Mouse (Mus musculus) MEL (cell line): ENCODE data around the gene Olfr104-ps. TPM values are rescaled to one million over a fixed set of nuclear protein-coding genes. Genes with fewer than 3 reads are reported as not detected.

Experiments used
- DNase-seq: peaks from one replicate; pipeline ENCODE4 v3.0.0; 2011; ENCODE audit warnings: low read depth, low spot score
- H3K27ac ChIP-seq: 2 replicates; pipeline ENCODE4 v1.5.1; 2012; ENCODE audit warnings: low read depth, mild to moderate bottlenecking, control low read depth, low read length, moderate library complexity; ENCODE audit not compliant: control insufficient read depth
- H3K27me3 ChIP-seq, 2 experiments: fragments of 150-350 bp in 1 of 2; sonication (generic) in 1 of 2; 2 replicates each; pipeline ENCODE4 v1.6.1; 2012; ENCODE audit warnings: low read length in 2 of 2, mild to moderate bottlenecking in 2 of 2, improper control_type of control experiment in 1 of 2, moderate library complexity in 1 of 2; ENCODE audit not compliant: insufficient read depth in 2 of 2, control insufficient read depth in 1 of 2
- H3K36me3 ChIP-seq, 2 experiments: 2 replicates each; pipeline ENCODE4 v1.6.1; 2012 to 2014; ENCODE audit warnings: low read length in 2 of 2, improper control_type of control experiment in 1 of 2, inconsistent platforms in 1 of 2, mild to moderate bottlenecking in 1 of 2; ENCODE audit not compliant: insufficient read depth in 2 of 2, control insufficient read depth in 1 of 2
- H3K4me1 ChIP-seq, 2 experiments: fragments of 150-350 bp in 1 of 2; sonication (generic) in 1 of 2; 2 replicates each; pipeline ENCODE4 v1.6.1; 2012; ENCODE audit warnings: low read length in 2 of 2, improper control_type of control experiment in 1 of 2, mild to moderate bottlenecking in 1 of 2; ENCODE audit not compliant: insufficient read depth in 2 of 2, control insufficient read depth in 1 of 2
- H3K4me3 ChIP-seq, 2 experiments: fragments of 150-350 bp in 1 of 2; sonication (generic) in 1 of 2; 2 replicates each; pipeline ENCODE4 v1.5.1; 2012; ENCODE audit warnings: low read depth in 2 of 2, low read length in 2 of 2, mild to moderate bottlenecking in 2 of 2, moderate library complexity in 2 of 2, control low read depth in 1 of 2, improper control_type of control experiment in 1 of 2; ENCODE audit not compliant: control insufficient read depth in 1 of 2, insufficient read depth in 1 of 2
- H3K79me2 ChIP-seq: 2 replicates; pipeline ENCODE4 v1.6.1; 2012; ENCODE audit warnings: mild to moderate bottlenecking, low read length, moderate library complexity; ENCODE audit not compliant: control insufficient read depth, poor library complexity, insufficient read depth
- H3K9ac ChIP-seq: 2 replicates; pipeline ENCODE4 v1.6.1; 2012; ENCODE audit warnings: low read depth, mild to moderate bottlenecking, control low read depth, low read length, moderate library complexity; ENCODE audit not compliant: control insufficient read depth, poor library complexity, severe bottlenecking
- H3K9me3 ChIP-seq: fragments of 150-350 bp; sonication (generic); replicated peaks from 2 replicates; pipeline ENCODE4 v1.6.1; 2012; ENCODE audit warnings: mild to moderate bottlenecking, low read length, improper control_type of control experiment, moderate library complexity; ENCODE audit not compliant: insufficient read depth
- BHLHE40 ChIP-seq: IDR thresholded peaks from 2 replicates; pipeline ENCODE4 v1.6.1; 2012; ENCODE audit warnings: low read depth, mild to moderate bottlenecking, inconsistent platforms, low read length, improper control_type of control experiment, borderline replicate concordance
- CHD1 ChIP-seq: IDR thresholded peaks from 2 replicates; pipeline ENCODE4 v1.6.1; 2012; ENCODE audit warnings: low read depth, mild to moderate bottlenecking, inconsistent platforms, low read length, improper control_type of control experiment
- CHD2 ChIP-seq: IDR thresholded peaks from 2 replicates; pipeline ENCODE4 v1.6.1; 2011; ENCODE audit warnings: low read length, improper control_type of control experiment
- E2F4 ChIP-seq: IDR thresholded peaks from 2 replicates; pipeline ENCODE4 v1.6.1; 2011; ENCODE audit warnings: low read depth, low read length, improper control_type of control experiment, borderline replicate concordance
- EP300 ChIP-seq, 2 experiments: IDR thresholded peaks; 2 replicates each; pipeline ENCODE4 v1.6.1; 2011; ENCODE audit warnings: improper control_type of control experiment in 2 of 2, low read length in 2 of 2, low read depth in 1 of 2, mild to moderate bottlenecking in 1 of 2
- ETS1 ChIP-seq: IDR thresholded peaks from 2 replicates; pipeline ENCODE4 v1.6.1; 2012; ENCODE audit warnings: low read depth, mild to moderate bottlenecking, inconsistent platforms, low read length, improper control_type of control experiment, moderate library complexity
- JUND ChIP-seq: IDR thresholded peaks from 2 replicates; pipeline ENCODE4 v1.6.1; 2011; ENCODE audit warnings: low read depth, mild to moderate bottlenecking, improper control_type of control experiment, low read length
- KAT2A ChIP-seq: conservative IDR thresholded peaks from 2 replicates; pipeline ENCODE4 v1.6.1; 2012; ENCODE audit warnings: low read depth, low read length, improper control_type of control experiment, inconsistent platforms
- MAX ChIP-seq: IDR thresholded peaks from 2 replicates; pipeline ENCODE4 v1.6.1; 2011; ENCODE audit warnings: low read length, improper control_type of control experiment
- MAZ ChIP-seq: IDR thresholded peaks from 2 replicates; pipeline ENCODE4 v1.6.1; 2012; ENCODE audit warnings: low read depth, mild to moderate bottlenecking, inconsistent platforms, low read length, improper control_type of control experiment
- MEF2A ChIP-seq: IDR thresholded peaks from 2 replicates; pipeline ENCODE4 v1.6.1; 2014; ENCODE audit warnings: low read depth, mild to moderate bottlenecking, inconsistent platforms, low read length, improper control_type of control experiment; ENCODE audit not compliant: poor library complexity, insufficient replicate concordance, severe bottlenecking; ENCODE audit errors: extremely low read depth
- MXI1 ChIP-seq: IDR thresholded peaks from 2 replicates; pipeline ENCODE4 v1.6.1; 2011; ENCODE audit warnings: mild to moderate bottlenecking, low read depth, low read length, improper control_type of control experiment
- MYB ChIP-seq: IDR thresholded peaks from 2 replicates; pipeline ENCODE4 v1.6.1; 2011; ENCODE audit warnings: mild to moderate bottlenecking, low read depth, low read length, improper control_type of control experiment
- MYC ChIP-seq: IDR thresholded peaks from 2 replicates; pipeline ENCODE4 v1.6.1; 2011; ENCODE audit warnings: low read depth, mild to moderate bottlenecking, low read length, improper control_type of control experiment, moderate library complexity
- NRF1 ChIP-seq: IDR thresholded peaks from 2 replicates; pipeline ENCODE4 v1.6.1; 2014; ENCODE audit warnings: low read depth, mild to moderate bottlenecking, inconsistent platforms, low read length, improper control_type of control experiment, moderate library complexity; ENCODE audit not compliant: poor library complexity, insufficient read depth, severe bottlenecking
- POLR2A ChIP-seq, 2 experiments: IDR thresholded peaks; 2 replicates each; pipeline ENCODE4 v1.6.1; 2011 to 2012; ENCODE audit warnings: low read length in 2 of 2, mild to moderate bottlenecking in 2 of 2, control low read depth in 1 of 2, improper control_type of control experiment in 1 of 2, low read depth in 1 of 2, moderate library complexity in 1 of 2; ENCODE audit not compliant: control insufficient read depth in 1 of 2, insufficient read depth in 1 of 2, poor library complexity in 1 of 2
- POLR2AphosphoS5 ChIP-seq: IDR thresholded peaks from 2 replicates; pipeline ENCODE4 v1.6.1; 2012; ENCODE audit warnings: low read depth, borderline replicate concordance, mild to moderate bottlenecking, inconsistent platforms, low read length, moderate library complexity, mixed read lengths
- RAD21 ChIP-seq: IDR thresholded peaks from 2 replicates; pipeline ENCODE4 v1.6.1; 2011; ENCODE audit warnings: mild to moderate bottlenecking, low read depth, low read length, improper control_type of control experiment
- SIN3A ChIP-seq: IDR thresholded peaks from 2 replicates; pipeline ENCODE4 v1.6.1; 2012; ENCODE audit warnings: low read length, improper control_type of control experiment, inconsistent platforms
- TAL1 ChIP-seq: IDR thresholded peaks from 2 replicates; pipeline ENCODE4 v1.6.1; 2012; ENCODE audit warnings: mild to moderate bottlenecking, inconsistent platforms, low read length, moderate library complexity, mixed read lengths
- TBP ChIP-seq: IDR thresholded peaks from 2 replicates; pipeline ENCODE4 v1.8.0; 2011; ENCODE audit warnings: low read depth, low read length, improper control_type of control experiment
- TCF12 ChIP-seq: IDR thresholded peaks from 2 replicates; pipeline ENCODE4 v1.6.1; 2014; ENCODE audit warnings: low read depth, mild to moderate bottlenecking, inconsistent platforms, low read length, improper control_type of control experiment, moderate library complexity
- UBTF ChIP-seq: IDR thresholded peaks from 2 replicates; pipeline ENCODE4 v1.6.1; 2012; ENCODE audit warnings: low read depth, mild to moderate bottlenecking, inconsistent platforms, low read length, improper control_type of control experiment, moderate library complexity, borderline replicate concordance; ENCODE audit not compliant: insufficient read depth
- USF1 ChIP-seq: IDR thresholded peaks from 2 replicates; pipeline ENCODE4 v1.6.1; 2014; ENCODE audit warnings: low read depth, mild to moderate bottlenecking, inconsistent platforms, low read length, improper control_type of control experiment, moderate library complexity
- USF2 ChIP-seq, 2 experiments: IDR thresholded peaks; 2 replicates each; pipeline ENCODE4 v1.6.1; 2011 to 2012; ENCODE audit warnings: improper control_type of control experiment in 2 of 2, low read length in 2 of 2, borderline replicate concordance in 1 of 2, inconsistent platforms in 1 of 2, low read depth in 1 of 2, mild to moderate bottlenecking in 1 of 2; ENCODE audit not compliant: insufficient read depth in 1 of 2
- ZC3H11A ChIP-seq: IDR thresholded peaks from 2 replicates; pipeline ENCODE4 v1.6.1; 2012; ENCODE audit warnings: low read depth, mild to moderate bottlenecking, inconsistent platforms, low read length, improper control_type of control experiment
- ZMIZ1 ChIP-seq: IDR thresholded peaks from 2 replicates; pipeline ENCODE4 v1.6.1; 2012; ENCODE audit warnings: low read depth, mild to moderate bottlenecking, inconsistent platforms, low read length, improper control_type of control experiment, moderate library complexity
- ZNF384 ChIP-seq: IDR thresholded peaks from 2 replicates; pipeline ENCODE4 v1.6.1; 2012; ENCODE audit warnings: low read depth, mild to moderate bottlenecking, inconsistent platforms, low read length, improper control_type of control experiment
- polyA plus RNA-seq, 2 experiments: library from polyadenylated mRNA; stranded (reverse) in 1 of 2; unstranded in 1 of 2; fragments of >175 nt in 1 of 2; fragments of >200 nt in 1 of 2; gene quantifications; 2 replicates each; pipeline versions ENCODE4 v1.2.1 to v1.2.4; 2012; ENCODE audit warnings: low replicate concordance in 2 of 2, low read depth in 1 of 2; ENCODE audit not compliant: insufficient read length in 2 of 2, insufficient read depth in 1 of 2, missing spikeins in 1 of 2
- total RNA-seq: library from RNA; depleted of rRNA; stranded (reverse); fragments of 300-350 nt; gene quantifications from 2 replicates; pipeline ENCODE4 v1.2.3, GENCODE M21; 2012; rRNA removed

The Olfr104-ps gene
- total RNA-seq: not detected in 2 replicates
- polyA plus RNA-seq: not detected

- no peak for TF ChIP-seq RAD21
- no peak for TF ChIP-seq BHLHE40
- no peak for TF ChIP-seq CHD2
- TF ChIP-seq USF1: no peak
- TF ChIP-seq ZMIZ1: no peak
- TF ChIP-seq ETS1: no peak
- no peak for TF ChIP-seq MYB
- no peak for TF ChIP-seq TCF12
- TF ChIP-seq TBP: no peak
- no peak for TF ChIP-seq ZC3H11A
- TF ChIP-seq EP300 (IDR thresholded peaks at IDR 0.05; ENCODE audit: low read depth in 1 of 2, low read length in 2 of 2): no peak
- no peak for TF ChIP-seq MAX
- no peak for TF ChIP-seq UBTF
- no peak for TF ChIP-seq SIN3A
- no peak for TF ChIP-seq POLR2AphosphoS5
- no peak for TF ChIP-seq MYC
- no peak for TF ChIP-seq E2F4
- no peak for TF ChIP-seq KAT2A
- no peak for TF ChIP-seq USF2 (IDR thresholded peaks at IDR 0.05; ENCODE audit: borderline replicate concordance in 1 of 2, insufficient read depth in 1 of 2, low read depth in 1 of 2, low read length in 2 of 2)
- no peak for TF ChIP-seq MEF2A
- H3K4me1 ChIP-seq: no peaks in the 10 kb centered on the region
- H3K4me3 ChIP-seq: no peak within 1 kb of the TSS
These were observed at the start of gene Olfr104-ps for GRCm38 (mm10) chr17:37359282-37359681. Gene Olfr104-ps, plus strand, starts transcription at chr17:37359582.

GRCm38 (mm10) chr17:37310146-37310699 is 49.2 kb upstream of the Olfr104-ps start:
- DNase-seq: no peak
- Histone ChIP-seq H3K27ac (no peak overlapping the region), H3K9ac (no peak overlapping the region), H3K36me3 (no peaks in the 10 kb centered on the region), H3K79me2 (no peaks in the 10 kb centered on the region), H3K9me3 (no peaks in the 10 kb centered on the region), H3K4me3 (no peak overlapping the region), H3K4me1 (no peaks in the 10 kb centered on the region), H3K27me3 (no peaks in the 10 kb centered on the region)
- TF ChIP-seq TAL1: no peak
- TF ChIP-seq BHLHE40: no peak
- TF ChIP-seq RAD21: no peak
- no peak for TF ChIP-seq ZMIZ1
- TF ChIP-seq MXI1: no peak
- no peak for TF ChIP-seq MEF2A
- no peak for TF ChIP-seq NRF1
- no peak for TF ChIP-seq MYC
- no peak for TF ChIP-seq EP300 (IDR thresholded peaks at IDR 0.05; ENCODE audit: low read depth in 1 of 2, low read length in 2 of 2)
- TF ChIP-seq USF1: no peak
- TF ChIP-seq ETS1: no peak
- TF ChIP-seq CHD1: no peak
- TF ChIP-seq ZNF384: no peak
- TF ChIP-seq POLR2A (IDR thresholded peaks at IDR 0.05; ENCODE audit: control insufficient read depth in 1 of 2, insufficient read depth in 1 of 2, low read depth in 1 of 2, low read length in 2 of 2, poor library complexity in 1 of 2): no peak
- TF ChIP-seq MAZ: no peak
- TF ChIP-seq JUND: no peak
- TF ChIP-seq UBTF: no peak

More at GRCm38 (mm10) chr17:37359282-37359681, at the start of gene Olfr104-ps:
- Histone ChIP-seq H3K27ac (no peak within 1 kb of the TSS), H3K9me3 (no peaks in the 10 kb centered on the region), H3K36me3 (no peaks in the 10 kb centered on the region), H3K79me2 (no peaks in the 10 kb centered on the region), H3K27me3 (no peaks in the 10 kb centered on the region), H3K9ac (no peak within 1 kb of the TSS)
- no peak for DNase-seq
